Mouse (Mus musculus) kidney, embryonic 16.5 days (tissue): ENCODE measurements around the gene Fam78a. TPM values are rescaled to one million over a fixed set of nuclear protein-coding genes. Genes with fewer than 3 reads are reported as not detected.

Experiments
- ATAC-seq: fragments of 200-750 bp; cut with Nextera tagmentation; 2 replicates; pipeline ENCODE4 v1.8.0; 2017; ENCODE audit warnings: moderate TSS enrichment; ENCODE audit not compliant: low FRiP score, low TSS enrichment
- H3K27ac ChIP-seq: fragments of 300-500 bp; sonication (generic); 2 replicates; pipeline ENCODE4 v1.5.1; 2014; ENCODE audit warnings: low read length
- H3K27me3 ChIP-seq: fragments of 300-500 bp; sonication (generic); 2 replicates; pipeline ENCODE4 v1.6.1; 2014; ENCODE audit warnings: low read length, control low read depth, mixed read lengths; ENCODE audit not compliant: insufficient read depth
- H3K36me3 ChIP-seq: fragments of 300-500 bp; sonication (generic); 2 replicates; pipeline ENCODE4 v1.6.1; 2014; ENCODE audit warnings: low read length, control low read depth, mixed read lengths; ENCODE audit not compliant: insufficient read depth
- H3K4me1 ChIP-seq: fragments of 300-500 bp; sonication (generic); 2 replicates; pipeline ENCODE4 v1.6.1; 2014; ENCODE audit warnings: low read length, control low read depth, mixed read lengths; ENCODE audit not compliant: insufficient read depth
- H3K4me2 ChIP-seq: fragments of 300-500 bp; sonication (generic); replicated peaks from 2 replicates; pipeline ENCODE4 v1.6.1; 2014; ENCODE audit warnings: low read depth, low read length
- H3K4me3 ChIP-seq: fragments of 300-500 bp; sonication (generic); 2 replicates; pipeline ENCODE4 v1.5.1; 2014; ENCODE audit warnings: mild to moderate bottlenecking, low read length
- H3K9ac ChIP-seq: fragments of 300-500 bp; sonication (generic); replicated peaks from 2 replicates; pipeline ENCODE4 v1.6.1; 2014; ENCODE audit warnings: low read length
- H3K9me3 ChIP-seq: fragments of 300-500 bp; sonication (generic); 2 replicates; pipeline ENCODE4 v1.6.1; 2016; ENCODE audit warnings: low read length, control low read depth
- WGBS: fragments of 180-500 bp; shearing (Covaris S2); extraction: QIAGEN DNeasy Blood & Tissue Kit; methylation state at CpG from one replicate; pipeline ENCODE4 v1.1.7; 2014; 5-methylcytosine and 5-hydroxymethylcytosine counted together
- polyA plus RNA-seq: library from polyadenylated mRNA; unstranded; fragments of >200 nt; fragmentation: Nextera tagmentation; extraction: Ambion mirVana; gene quantifications from 2 replicates; pipeline ENCODE4 v1.2.1, GENCODE M21; 2015

The Fam78a gene
- polyA plus RNA-seq, 1 experiment from 2014 or later, result 1.8 TPM

- Histone ChIP-seq H3K4me2 (no peak overlapping the region), H3K27ac (no peak overlapping the region), H3K9ac (no peak overlapping the region), H3K27me3 (no peaks in the 10 kb centered on the region), H3K36me3 (no peaks in the 10 kb centered on the region), H3K9me3 (no peaks in the 10 kb centered on the region), H3K4me3 (no peak overlapping the region), H3K4me1 (no peaks in the 10 kb centered on the region)
- WGBS, result 77% methylated on average over 7 of the region's 7 CpGs
- ATAC-seq, result no peak
Observed at GRCm38 (mm10) chr2:32075368-32075767, 9.3 kb downstream of the Fam78a start.

- H3K4me2 ChIP-seq, result no peak overlapping the region
- no peaks in the 10 kb centered on the region for H3K27me3 ChIP-seq
- H3K27ac ChIP-seq, result no peak overlapping the region
- ATAC-seq, result no peak
- WGBS, result 60% methylated on average over 8 of the region's 8 CpGs
- H3K9ac ChIP-seq, result no peak overlapping the region
- no peaks in the 10 kb centered on the region for H3K36me3 ChIP-seq
- H3K9me3 ChIP-seq, result no peaks in the 10 kb centered on the region
- no peak overlapping the region for H3K4me3 ChIP-seq
- H3K4me1 ChIP-seq, result no peaks in the 10 kb centered on the region
Observed at GRCm38 (mm10) chr2:32074404-32074803, 10.3 kb downstream of the Fam78a start.

DNA sequence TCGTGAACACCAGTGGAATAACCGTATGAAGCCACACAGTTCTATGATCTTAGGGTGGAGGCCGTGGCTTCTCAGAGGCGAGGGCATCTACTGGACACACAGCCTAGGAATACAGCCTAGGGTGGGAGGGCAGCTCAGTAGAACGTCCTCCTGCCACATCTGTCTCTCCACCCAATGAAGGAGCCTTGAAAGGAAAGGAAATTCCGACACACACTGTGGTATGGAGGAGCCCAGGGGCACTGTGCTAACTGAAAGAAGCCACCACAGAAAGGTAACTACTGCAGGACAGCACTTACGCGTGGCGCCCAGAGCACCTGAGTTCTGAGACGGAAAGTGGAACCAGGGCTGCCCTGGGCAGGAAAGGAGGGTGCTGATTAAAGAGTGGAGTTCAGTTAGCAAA is 13.9 kb downstream of the Fam78a start:
- Histone ChIP-seq H3K9ac (no peak overlapping the region), H3K4me1 (0 out of 2 replicates have a peak, but pooled peaks cover 3% of the 10 kb centered on the region), H3K4me3 (no peak overlapping the region), H3K4me2 (no peak overlapping the region), H3K27me3 (no peaks in the 10 kb centered on the region; the same call in 1 of the 2 replicates), H3K9me3 (no peaks in the 10 kb centered on the region), H3K36me3 (no peaks in the 10 kb centered on the region), H3K27ac (no peak overlapping the region)
- 92% methylated on average over 10 of the region's 10 CpGs for WGBS
- ATAC-seq, result no peak

DNA sequence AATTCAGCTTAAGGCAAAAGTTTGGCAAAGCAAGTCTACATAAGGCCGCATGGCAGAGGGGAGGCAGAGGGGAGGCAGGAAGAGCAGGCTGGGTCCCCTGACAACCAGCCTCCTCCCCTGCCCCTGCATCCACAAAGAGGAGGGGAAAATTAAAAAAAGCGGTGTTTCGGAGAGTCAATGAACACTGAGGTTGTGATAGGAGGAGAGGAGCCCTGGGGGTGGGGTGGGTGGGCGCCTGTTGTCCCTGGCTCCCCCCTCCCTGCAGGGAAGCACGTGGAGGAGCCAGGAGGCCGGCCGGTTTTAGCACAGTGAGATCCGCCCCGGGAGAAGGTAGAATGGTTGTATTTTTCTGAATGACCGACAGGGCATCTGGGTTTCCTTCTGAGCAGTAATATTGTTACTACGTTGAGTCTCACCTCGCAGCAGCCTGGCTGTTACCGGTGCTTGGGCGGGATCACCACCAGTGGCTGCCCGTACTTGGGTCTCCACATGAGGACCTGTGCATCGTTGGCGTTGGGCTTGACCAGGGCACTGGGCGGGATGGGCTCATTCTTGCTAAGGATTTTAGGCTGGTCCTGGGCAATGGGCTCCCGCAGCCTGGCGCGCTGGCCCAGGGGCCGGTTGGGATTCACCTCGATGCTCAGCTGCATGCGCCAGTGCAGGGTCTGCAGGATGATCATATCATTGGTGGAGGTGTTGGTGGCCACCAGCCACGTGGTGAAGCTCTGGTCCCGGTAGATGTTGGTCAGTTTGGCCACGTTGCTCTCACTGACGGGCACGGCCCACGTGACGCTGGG is 15.6 kb downstream of the Fam78a start:
- ATAC-seq, result no peak
- Histone ChIP-seq H3K4me3 (no peak overlapping the region), H3K36me3 (no peaks in the 10 kb centered on the region), H3K9ac (no peak overlapping the region), H3K4me2 (0 out of 2 replicates have a peak overlapping the region, but pooled peaks have one; percentile 20), H3K4me1 (0 out of 2 replicates have a peak, but pooled peaks cover 3% of the 10 kb centered on the region), H3K27ac (no peak overlapping the region), H3K27me3 (no peaks in the 10 kb centered on the region; the same call in 1 of the 2 replicates), H3K9me3 (no peaks in the 10 kb centered on the region)
- 56% methylated on average over 31 of the region's 31 CpGs for WGBS

- H3K27me3 ChIP-seq, result no peaks in the 10 kb centered on the region; the same call in 1 of the 2 replicates
- WGBS, result 84% methylated on average over 4 of the region's 4 CpGs
- H3K9ac ChIP-seq, result no peak overlapping the region
- H3K9me3 ChIP-seq, result no peaks in the 10 kb centered on the region
- no peak for ATAC-seq
- no peak overlapping the region for H3K4me2 ChIP-seq
- no peak overlapping the region for H3K27ac ChIP-seq
- H3K4me3 ChIP-seq, result no peak overlapping the region
- no peaks in the 10 kb centered on the region for H3K36me3 ChIP-seq
- H3K4me1 ChIP-seq, result 0 out of 2 replicates have a peak, but pooled peaks cover 3% of the 10 kb centered on the region
Observed at GRCm38 (mm10) chr2:32066005-32066404, 18.7 kb downstream of the Fam78a start.

GRCm38 (mm10) chr2:32065371-32065791 is 19.3 kb downstream of the Fam78a start:
- Histone ChIP-seq H3K27ac (no peak overlapping the region), H3K36me3 (no peaks in the 10 kb centered on the region), H3K9me3 (no peaks in the 10 kb centered on the region), H3K4me1 (0 out of 2 replicates have a peak, but pooled peaks cover 3% of the 10 kb centered on the region), H3K27me3 (no peaks in the 10 kb centered on the region; the same call in 1 of the 2 replicates), H3K9ac (no peak overlapping the region), H3K4me2 (no peak overlapping the region), H3K4me3 (no peak overlapping the region)
- no peak for ATAC-seq
- WGBS, result 77% methylated on average over 5 of the region's 5 CpGs

DNA sequence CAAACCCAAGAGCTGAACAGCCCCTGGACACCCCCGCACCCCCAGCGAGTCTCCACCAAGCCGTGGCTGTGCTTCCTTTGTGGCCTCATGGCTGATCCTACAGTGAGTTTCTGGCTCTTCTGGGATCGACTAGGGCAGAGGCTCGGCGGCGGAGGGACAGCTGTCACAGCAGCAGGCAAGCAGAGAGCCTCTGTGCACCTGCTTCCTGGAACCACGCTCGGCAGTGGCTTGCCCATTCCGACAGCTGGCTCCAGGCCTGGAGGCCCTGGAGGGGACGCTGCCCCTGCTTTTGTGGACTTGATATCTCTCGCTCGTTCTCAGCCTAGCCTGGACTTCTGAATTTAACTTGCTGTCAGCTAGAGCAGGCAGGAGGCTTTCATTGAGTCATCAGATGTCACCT is 19.7 kb downstream of the Fam78a start:
- H3K27ac ChIP-seq, result no peak overlapping the region
- H3K9ac ChIP-seq, result no peak overlapping the region
- 0 out of 2 replicates have a peak, but pooled peaks cover 3% of the 10 kb centered on the region for H3K4me1 ChIP-seq
- no peak for ATAC-seq
- no peak overlapping the region for H3K4me3 ChIP-seq
- H3K4me2 ChIP-seq, result no peak overlapping the region
- H3K27me3 ChIP-seq, result no peaks in the 10 kb centered on the region; the same call in 1 of the 2 replicates
- no peaks in the 10 kb centered on the region for H3K9me3 ChIP-seq
- 63% methylated on average over 13 of the region's 13 CpGs for WGBS
- no peaks in the 10 kb centered on the region for H3K36me3 ChIP-seq

DNA sequence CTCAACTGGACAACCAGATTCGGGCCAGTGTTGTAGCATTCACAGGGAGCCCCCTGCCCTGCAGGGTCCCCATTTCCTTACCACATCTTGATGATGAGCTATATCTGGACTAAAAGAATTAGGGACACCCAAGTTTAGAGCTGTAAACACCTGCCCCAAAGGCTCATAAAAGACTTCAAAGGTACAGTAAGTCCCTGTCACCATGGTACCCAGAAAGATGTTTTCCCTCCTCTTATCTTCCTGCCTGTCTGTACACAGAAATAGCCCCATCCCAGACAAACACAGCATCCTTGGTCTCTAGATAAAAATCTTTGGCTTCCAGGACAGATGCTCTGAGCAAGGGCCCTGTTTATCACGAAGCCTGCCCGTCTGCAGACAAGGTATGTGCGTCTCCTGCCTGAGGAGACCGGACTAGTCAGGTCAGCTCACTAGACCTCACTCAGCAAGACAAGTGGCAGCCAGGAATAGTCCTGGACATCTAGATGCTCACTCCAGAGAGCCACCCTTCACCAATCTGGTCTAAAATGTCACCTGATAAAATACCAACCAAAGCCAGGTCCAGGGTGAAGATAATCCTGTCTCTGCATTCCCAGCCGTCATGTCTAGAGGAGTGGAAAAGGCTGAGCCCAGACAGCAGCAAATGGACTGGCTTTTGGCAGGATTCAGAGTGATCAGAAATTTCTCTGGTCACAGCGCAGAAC is 21.1 kb downstream of the Fam78a start:
- 85% methylated on average over 7 of the region's 7 CpGs for WGBS
- Histone ChIP-seq H3K36me3 (no peaks in the 10 kb centered on the region), H3K27ac (no peak overlapping the region), H3K4me1 (no peaks in the 10 kb centered on the region), H3K9me3 (no peaks in the 10 kb centered on the region), H3K4me2 (no peak overlapping the region), H3K27me3 (no peaks in the 10 kb centered on the region; the same call in 1 of the 2 replicates), H3K9ac (no peak overlapping the region), H3K4me3 (no peak overlapping the region)
- no peak for ATAC-seq

GRCm38 (mm10) chr2:32062626-32063410 is 21.8 kb downstream of the Fam78a start:
- Histone ChIP-seq H3K4me3 (no peak overlapping the region), H3K9ac (no peak overlapping the region), H3K27me3 (no peaks in the 10 kb centered on the region), H3K27ac (no peak overlapping the region), H3K36me3 (no peaks in the 10 kb centered on the region), H3K9me3 (no peaks in the 10 kb centered on the region), H3K4me1 (no peaks in the 10 kb centered on the region), H3K4me2 (no peak overlapping the region)
- WGBS, result 87% methylated on average over 15 of the region's 15 CpGs
- ATAC-seq, result no peak
